Mouse (Mus musculus) spleen, adult 2 months (tissue): ENCODE results near the gene 4921504E06Rik.

Source experiments
- CTCF ChIP-seq: fragments of 200-500 bp; IDR thresholded peaks from 2 replicates; pipeline ENCODE4 v1.5.1; 2011; ENCODE audit warnings: mild to moderate bottlenecking, inconsistent platforms; ENCODE audit not compliant: insufficient read depth, insufficient read length, insufficient replicate concordance; ENCODE audit errors: extremely low read depth
- POLR2A ChIP-seq: fragments of 200-500 bp; IDR thresholded peaks from 2 replicates; pipeline ENCODE4 v1.6.1; 2011; ENCODE audit warnings: low read depth, low read length, inconsistent platforms

DNA sequence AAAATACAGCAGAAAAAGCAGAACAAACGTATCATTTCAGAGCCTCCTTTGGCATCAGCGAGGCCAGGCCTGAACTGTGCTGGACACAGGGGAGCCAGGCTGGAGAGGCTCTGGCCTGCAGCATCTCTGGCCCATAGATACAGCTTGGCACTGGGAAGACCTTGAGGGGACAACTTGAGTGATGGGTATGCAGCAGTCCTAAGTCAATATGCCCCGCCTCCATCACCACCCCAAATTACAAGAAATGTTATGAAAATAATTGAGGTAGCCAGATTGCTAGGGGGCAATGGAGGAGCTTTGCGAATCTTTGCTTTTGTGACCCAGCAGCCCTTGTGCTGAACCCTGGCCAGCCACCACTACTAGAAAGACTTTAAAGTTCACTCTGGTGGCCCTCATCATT lies 104.4 kb downstream of the 4921504E06Rik start:
- TF ChIP-seq POLR2A (no peak), CTCF (no peak)
